8 mouse cellular contexts compared by ENCODE assay signal in the genomic region with DNA sequence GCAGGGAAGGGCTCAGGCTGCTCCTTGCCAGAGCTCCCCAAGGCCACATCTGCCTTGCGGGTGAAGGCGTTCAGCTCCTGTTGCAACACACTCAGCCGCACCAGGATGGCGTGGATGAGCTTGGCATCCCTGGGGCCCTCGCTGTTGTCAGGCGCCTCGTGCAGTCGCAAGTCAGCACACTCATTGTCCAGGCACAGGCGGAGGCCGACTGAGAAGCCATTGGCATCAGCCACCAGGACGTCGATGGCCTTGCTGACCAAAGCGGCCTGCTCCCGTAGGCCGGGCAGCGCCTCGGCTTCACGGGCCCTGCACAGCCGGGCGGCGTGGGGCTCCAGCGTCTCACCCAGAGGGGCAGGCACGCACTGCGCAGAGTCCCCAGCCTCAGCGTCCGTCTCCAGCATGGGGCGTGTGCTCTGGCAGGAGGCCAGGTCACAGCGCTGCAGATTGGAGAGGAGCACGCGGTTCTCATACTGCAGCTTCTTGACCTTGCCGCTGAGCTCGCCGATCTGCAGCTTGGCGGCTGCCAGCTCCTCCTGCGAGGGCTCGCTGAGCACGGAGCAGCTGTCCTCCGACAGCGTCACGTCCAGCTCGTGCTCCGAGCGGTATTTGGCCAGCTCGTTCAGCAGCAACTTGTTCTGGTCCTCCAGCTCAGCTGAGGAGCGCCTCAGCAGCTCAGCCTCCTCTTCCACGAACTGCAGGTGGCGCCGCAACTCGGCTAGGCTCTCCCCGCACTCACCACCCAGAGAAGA. TPM values are rescaled to one million over a fixed set of nuclear protein-coding genes. Genes with fewer than 3 reads are reported as not detected.
DNase-seq lines count a peak whose midpoint lies in the region; ATAC-seq and TF ChIP-seq lines count a peak whose summit lies in the region.

No protein-coding gene starts in this region.

- H3K4me3 ChIP-seq in forebrain, embryonic 15.5 days: no peak overlapping the region
- H3K4me3 ChIP-seq in forebrain, embryonic 10.5 days: no peak overlapping the region
- H3K4me3 ChIP-seq in midbrain, embryonic 13.5 days (replicated peaks): no peak overlapping the region
- no peak overlapping the region for H3K4me3 ChIP-seq in midbrain, embryonic 11.5 days (ENCODE audit: low read depth, low read length)
- no peak overlapping the region for H3K4me3 ChIP-seq in hindbrain, postnatal 0 days (ENCODE audit: low read length)

- WGBS in forebrain, embryonic 15.5 days: 80% methylated on average over 50 of the region's 50 CpGs
- WGBS in forebrain, embryonic 10.5 days: 93% methylated on average over 50 of the region's 50 CpGs
- WGBS in midbrain, embryonic 13.5 days: 88% methylated on average over 50 of the region's 50 CpGs
- 89% methylated on average over 50 of the region's 50 CpGs for WGBS in midbrain, embryonic 11.5 days
- WGBS in hindbrain, postnatal 0 days: 53% methylated on average over 50 of the region's 50 CpGs

- H3K4me1 ChIP-seq in forebrain, embryonic 15.5 days: peaks cover 18% of the 10 kb centered on the region
- peaks cover 11% of the 10 kb centered on the region; the same call in 1 of the 2 replicates for H3K4me1 ChIP-seq in forebrain, embryonic 10.5 days
- no peaks in the 10 kb centered on the region for H3K4me1 ChIP-seq in midbrain, embryonic 13.5 days (replicated peaks)
- no peaks in the 10 kb centered on the region for H3K4me1 ChIP-seq in midbrain, embryonic 11.5 days (ENCODE audit: control insufficient read depth, insufficient read depth, low read length)
- no peaks in the 10 kb centered on the region for H3K4me1 ChIP-seq in hindbrain, postnatal 0 days (ENCODE audit: insufficient read depth, low read length)

- H3K4me2 ChIP-seq in forebrain, embryonic 15.5 days (replicated peaks): no peak overlapping the region
- no peak overlapping the region for H3K4me2 ChIP-seq in midbrain, embryonic 13.5 days (replicated peaks)
- H3K4me2 ChIP-seq in midbrain, embryonic 11.5 days: no peak overlapping the region
- H3K4me2 ChIP-seq in hindbrain, postnatal 0 days (ENCODE audit: low read depth, low read length): no peak overlapping the region

- peaks cover 71% of the 10 kb centered on the region for H3K36me3 ChIP-seq in forebrain, embryonic 15.5 days
- peaks cover 94% of the 10 kb centered on the region for H3K36me3 ChIP-seq in forebrain, embryonic 10.5 days (replicated peaks)
- H3K36me3 ChIP-seq in midbrain, embryonic 13.5 days: peaks cover 83% of the 10 kb centered on the region
- peaks cover 28% of the 10 kb centered on the region for H3K36me3 ChIP-seq in midbrain, embryonic 11.5 days (ENCODE audit: control insufficient read depth, insufficient read depth, low read length)
- H3K36me3 ChIP-seq in hindbrain, postnatal 0 days (ENCODE audit: insufficient read depth, low read length): peaks cover 48% of the 10 kb centered on the region

- no peak for DNase-seq in forebrain, embryonic 10.5 days (ENCODE audit: extremely low spot score, low spot score)
- no peak for DNase-seq in midbrain, embryonic 11.5 days (ENCODE audit: low spot score, missing footprints)
- peak; percentile 80 for DNase-seq in hindbrain, postnatal 0 days (ENCODE audit: low spot score)
- peak; percentile 70 for DNase-seq in testis, postnatal 10 days (ENCODE audit: low spot score)
- no peak for DNase-seq in thymus, postnatal 36 days
- DNase-seq in frontal cortex, postnatal 25 days (ENCODE audit: low spot score in 2 of 2): no peak

- TF ChIP-seq CTCF in hindbrain, postnatal 0 days (IDR thresholded peaks at IDR 0.05; ENCODE audit: low read depth): peak; percentile 56

- ATAC-seq in forebrain, embryonic 15.5 days (replicated peaks): peak; percentile 64
- ATAC-seq in midbrain, embryonic 13.5 days: peak; percentile 75
- ATAC-seq in midbrain, embryonic 11.5 days (ENCODE audit: low FRiP score): no peak
- peak; percentile 80 for ATAC-seq in hindbrain, postnatal 0 days

- H3K27ac ChIP-seq in forebrain, embryonic 15.5 days (replicated peaks): no peak overlapping the region
- H3K27ac ChIP-seq in forebrain, embryonic 10.5 days: no peak overlapping the region
- H3K27ac ChIP-seq in midbrain, embryonic 13.5 days: peak overlapping the region; percentile 6
- H3K27ac ChIP-seq in midbrain, embryonic 11.5 days (ENCODE audit: low read depth, low read length): no peak overlapping the region
- H3K27ac ChIP-seq in hindbrain, postnatal 0 days: peak overlapping the region; percentile 22; the same call in 1 of the 2 replicates

- no peak overlapping the region for H3K9ac ChIP-seq in forebrain, embryonic 15.5 days (replicated peaks)
- H3K9ac ChIP-seq in midbrain, embryonic 13.5 days (replicated peaks): no peak overlapping the region
- no peak overlapping the region for H3K9ac ChIP-seq in midbrain, embryonic 11.5 days (ENCODE audit: low read length)
- no peak overlapping the region for H3K9ac ChIP-seq in hindbrain, postnatal 0 days (replicated peaks; ENCODE audit: low read length)

- no peaks in the 10 kb centered on the region for H3K27me3 ChIP-seq in forebrain, embryonic 15.5 days
- H3K27me3 ChIP-seq in forebrain, embryonic 10.5 days (ENCODE audit: poor library complexity, severe bottlenecking): no peaks in the 10 kb centered on the region
- H3K27me3 ChIP-seq in midbrain, embryonic 13.5 days: no peaks in the 10 kb centered on the region
- H3K27me3 ChIP-seq in midbrain, embryonic 11.5 days (ENCODE audit: control insufficient read depth, insufficient read depth, low read length): no peaks in the 10 kb centered on the region
- H3K27me3 ChIP-seq in hindbrain, postnatal 0 days (ENCODE audit: insufficient read depth, low read length): no peaks in the 10 kb centered on the region

- H3K9me3 ChIP-seq in forebrain, embryonic 15.5 days: no peaks in the 10 kb centered on the region
- H3K9me3 ChIP-seq in forebrain, embryonic 10.5 days: no peaks in the 10 kb centered on the region
- no peaks in the 10 kb centered on the region for H3K9me3 ChIP-seq in midbrain, embryonic 13.5 days
- H3K9me3 ChIP-seq in midbrain, embryonic 11.5 days (ENCODE audit: control insufficient read depth, low read length): no peaks in the 10 kb centered on the region
- H3K9me3 ChIP-seq in hindbrain, postnatal 0 days (ENCODE audit: low read length): no peaks in the 10 kb centered on the region

RNA-seq across cellular contexts. Expression of gene Dsn1, which starts 33.1 kb away (rescaled TPM):
- 21.7 and 23.1 TPM in 2 replicates for polyA plus RNA-seq in forebrain, embryonic 15.5 days (2015; fragmentation: Nextera tagmentation; extraction: Ambion mirVana)
- polyA plus RNA-seq in forebrain, embryonic 10.5 days (2016; fragmentation: Nextera tagmentation; extraction: Ambion mirVana): 58.0 and 59.1 TPM in 2 replicates
- polyA plus RNA-seq in midbrain, embryonic 13.5 days (2015; fragmentation: Nextera tagmentation; extraction: Ambion mirVana): 18.0 and 18.7 TPM in 2 replicates
- polyA plus RNA-seq in midbrain, embryonic 11.5 days (2014; fragmentation: Nextera tagmentation; extraction: Ambion mirVana): 51.4 and 56.9 TPM in 2 replicates
- total RNA-seq in hindbrain, postnatal 0 days (2014; rRNA removed): 6.3 and 9.5 TPM in 2 replicates
- polyA plus RNA-seq in hindbrain, postnatal 0 days (2015; fragmentation: Nextera tagmentation; extraction: Ambion mirVana): 11.9 and 12.7 TPM in 2 replicates

RNA-seq across cellular contexts. Expression of gene Soga1, which starts 39.0 kb away (rescaled TPM):
- 5.7 and 8.2 TPM in 2 replicates for polyA plus RNA-seq in forebrain, embryonic 15.5 days (2015; fragmentation: Nextera tagmentation; extraction: Ambion mirVana)
- polyA plus RNA-seq in forebrain, embryonic 10.5 days (2016; fragmentation: Nextera tagmentation; extraction: Ambion mirVana): 3.5 and 4.0 TPM in 2 replicates
- polyA plus RNA-seq in midbrain, embryonic 13.5 days (2015; fragmentation: Nextera tagmentation; extraction: Ambion mirVana): 6.2 and 6.4 TPM in 2 replicates
- 5.2 and 6.0 TPM in 2 replicates for polyA plus RNA-seq in midbrain, embryonic 11.5 days (2014; fragmentation: Nextera tagmentation; extraction: Ambion mirVana)
- 120 and 151 TPM in 2 replicates for total RNA-seq in hindbrain, postnatal 0 days (2014; rRNA removed)
- 3.5 and 3.6 TPM in 2 replicates for polyA plus RNA-seq in hindbrain, postnatal 0 days (2015; fragmentation: Nextera tagmentation; extraction: Ambion mirVana)

RNA-seq across cellular contexts. Expression of gene Tldc2, which starts 46.8 kb away (rescaled TPM):
- polyA plus RNA-seq in forebrain, embryonic 15.5 days (2015; fragmentation: Nextera tagmentation; extraction: Ambion mirVana): not detected in 2 replicates
- polyA plus RNA-seq in forebrain, embryonic 10.5 days (2016; fragmentation: Nextera tagmentation; extraction: Ambion mirVana): not detected in 2 replicates
- not detected in 2 replicates for polyA plus RNA-seq in midbrain, embryonic 13.5 days (2015; fragmentation: Nextera tagmentation; extraction: Ambion mirVana)
- not detected in 2 replicates for polyA plus RNA-seq in midbrain, embryonic 11.5 days (2014; fragmentation: Nextera tagmentation; extraction: Ambion mirVana)
- not detected in 2 replicates for total RNA-seq in hindbrain, postnatal 0 days (2014; rRNA removed)
- 0.43 TPM in 1 of 2 replicates, not detected in the other for polyA plus RNA-seq in hindbrain, postnatal 0 days (2015; fragmentation: Nextera tagmentation; extraction: Ambion mirVana)

RNA-seq across cellular contexts. Expression of gene Ndrg3, which starts 48.2 kb away (rescaled TPM):
- 121 and 123 TPM in 2 replicates for polyA plus RNA-seq in forebrain, embryonic 15.5 days (2015; fragmentation: Nextera tagmentation; extraction: Ambion mirVana)
- 44.6 and 46.4 TPM in 2 replicates for polyA plus RNA-seq in forebrain, embryonic 10.5 days (2016; fragmentation: Nextera tagmentation; extraction: Ambion mirVana)
- polyA plus RNA-seq in midbrain, embryonic 13.5 days (2015; fragmentation: Nextera tagmentation; extraction: Ambion mirVana): 81.4 and 81.6 TPM in 2 replicates
- 48.1 and 48.2 TPM in 2 replicates for polyA plus RNA-seq in midbrain, embryonic 11.5 days (2014; fragmentation: Nextera tagmentation; extraction: Ambion mirVana)
- 177 and 183 TPM in 2 replicates for total RNA-seq in hindbrain, postnatal 0 days (2014; rRNA removed)
- polyA plus RNA-seq in hindbrain, postnatal 0 days (2015; fragmentation: Nextera tagmentation; extraction: Ambion mirVana): 162 and 167 TPM in 2 replicates

Comparison
In these comparisons a context has a peak if more than half of its experiments do, and no peak if none do; other contexts are left out.
1. H3K27ac ChIP-seq: peak in midbrain, embryonic 13.5 days (single experiment) and hindbrain, postnatal 0 days (single experiment); none in forebrain, embryonic 15.5 days (single experiment), forebrain, embryonic 10.5 days (single experiment) and midbrain, embryonic 11.5 days (single experiment).
2. DNase-seq: peak in hindbrain, postnatal 0 days (single experiment) and testis, postnatal 10 days (single experiment); none in forebrain, embryonic 10.5 days (single experiment), midbrain, embryonic 11.5 days (single experiment), thymus, postnatal 36 days (0 of 2) and frontal cortex, postnatal 25 days (0 of 2).